Mouse (Mus musculus) hindbrain, embryonic 13.5 days (tissue): ENCODE results near the gene Ap3b1. TPM values are rescaled to one million over a fixed set of nuclear protein-coding genes. Genes with fewer than 3 reads are reported as not detected.

Experiments
- ATAC-seq: fragments of 200-750 bp; cut with Nextera tagmentation; 2 replicates; pipeline ENCODE4 v1.8.0; 2017; ENCODE audit warnings: moderate TSS enrichment; ENCODE audit not compliant: low FRiP score
- H3K27ac ChIP-seq: fragments of 300-500 bp; sonication (generic); 2 replicates; pipeline ENCODE4 v1.5.1; 2015; ENCODE audit warnings: inconsistent platforms, mild to moderate bottlenecking, moderate library complexity
- H3K27me3 ChIP-seq: fragments of 300-500 bp; sonication (generic); 2 replicates; pipeline ENCODE4 v1.6.1; 2015; ENCODE audit warnings: mild to moderate bottlenecking, inconsistent platforms
- H3K36me3 ChIP-seq: fragments of 300-500 bp; sonication (generic); 2 replicates; pipeline ENCODE4 v1.6.1; 2015; ENCODE audit warnings: mild to moderate bottlenecking, inconsistent platforms
- H3K4me1 ChIP-seq: fragments of 300-500 bp; sonication (generic); replicated peaks from 2 replicates; pipeline ENCODE4 v1.6.1; 2015; ENCODE audit warnings: inconsistent platforms
- H3K4me2 ChIP-seq: fragments of 300-500 bp; sonication (generic); 2 replicates; pipeline ENCODE4 v1.6.1; 2015; ENCODE audit warnings: inconsistent platforms, mild to moderate bottlenecking, moderate library complexity
- H3K4me3 ChIP-seq: fragments of 300-500 bp; sonication (generic); 2 replicates; pipeline ENCODE4 v1.5.1; 2015; ENCODE audit warnings: mild to moderate bottlenecking, inconsistent platforms
- H3K9ac ChIP-seq: fragments of 300-500 bp; sonication (generic); 2 replicates; pipeline ENCODE4 v1.6.1; 2015; ENCODE audit warnings: mild to moderate bottlenecking, inconsistent platforms
- H3K9me3 ChIP-seq: fragments of 300-500 bp; sonication (generic); 2 replicates; pipeline ENCODE4 v1.6.1; 2016; ENCODE audit warnings: inconsistent platforms
- WGBS: fragments of 180-500 bp; shearing (Covaris S2); methylation state at CpG from one replicate; pipeline ENCODE4 v1.1.7; 2015; 5-methylcytosine and 5-hydroxymethylcytosine counted together
- microRNA-seq: library from miRNA; unstranded; fragments of <30 nt; microRNA quantifications from one replicate; pipeline ENCODE4, GENCODE M21; 2016
- polyA plus RNA-seq: library from polyadenylated mRNA; unstranded; fragments of >200 nt; fragmentation: Nextera tagmentation; extraction: Ambion mirVana; gene quantifications from 2 replicates; pipeline ENCODE4 v1.2.1, GENCODE M21; 2015

Ap3b1 gene
- polyA plus RNA-seq, 1 experiment from 2014 or later, result 31.6 TPM

DNA sequence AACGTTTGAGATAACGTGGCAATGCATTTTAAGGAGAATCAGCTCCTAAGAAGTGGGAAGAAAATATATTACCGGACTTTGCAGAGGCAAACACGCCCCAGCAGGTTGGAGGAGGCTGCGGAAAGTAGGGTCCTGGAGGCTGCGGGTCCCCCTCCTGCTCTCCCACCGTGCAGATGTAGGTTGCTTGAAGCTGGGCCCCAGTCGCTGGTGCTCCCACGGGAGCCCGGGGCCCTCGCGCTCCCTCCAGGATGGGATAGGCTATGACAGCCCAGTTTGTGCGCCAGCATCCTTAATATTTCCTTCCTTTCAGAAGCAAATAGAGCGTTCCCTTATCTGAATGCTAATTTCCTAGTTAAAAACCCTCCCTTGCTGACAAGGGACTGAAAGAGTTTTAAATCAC lies 236.5 kb downstream of the Ap3b1 start:
- Histone ChIP-seq H3K9me3 (no peaks in the 10 kb centered on the region), H3K4me1 (peaks cover 17% of the 10 kb centered on the region), H3K27me3 (peaks cover 97% of the 10 kb centered on the region), H3K4me3 (peak overlapping the region; percentile 26; the same call in 1 of the 2 replicates), H3K9ac (no peak overlapping the region), H3K4me2 (peak overlapping the region; percentile 52; the same call in 1 of the 2 replicates), H3K27ac (peak overlapping the region; percentile 71), H3K36me3 (no peaks in the 10 kb centered on the region)
- peak; percentile 76 for ATAC-seq
- WGBS, result 3% methylated on average over 14 of the region's 14 CpGs

DNA sequence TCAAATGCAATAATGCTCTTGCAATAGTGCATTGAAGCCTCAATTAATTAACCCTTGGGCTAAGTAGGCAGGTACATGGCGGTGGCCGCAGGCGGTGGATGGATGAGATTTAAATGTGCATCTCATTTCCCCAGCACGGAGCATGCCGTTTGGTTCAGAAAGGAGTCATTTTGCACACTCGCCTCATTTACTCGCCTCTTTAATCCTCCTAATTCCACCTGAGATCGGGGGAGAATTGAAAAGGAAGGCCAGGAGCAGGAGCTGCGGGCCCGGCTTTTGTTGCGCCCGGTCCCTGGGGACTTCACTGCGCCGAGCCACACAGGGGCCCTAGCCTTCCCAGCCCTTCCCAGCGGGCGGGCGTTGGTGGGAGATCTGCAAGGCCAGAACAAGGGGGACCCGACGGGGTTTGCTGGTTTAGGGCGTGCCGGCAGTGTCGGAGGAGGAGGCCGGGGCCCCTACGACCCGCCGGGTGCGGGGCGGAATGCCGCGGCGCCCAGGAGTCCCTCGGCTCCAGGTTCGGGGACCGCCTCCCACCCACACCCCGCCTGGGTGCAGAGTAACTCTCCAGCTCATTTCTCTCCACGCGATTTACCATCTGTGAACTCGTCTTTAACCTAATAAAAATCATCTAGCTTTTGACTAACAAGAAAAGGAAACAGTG lies 237.1 kb downstream of the Ap3b1 start:
- Histone ChIP-seq H3K4me2 (peak overlapping the region; percentile 52), H3K9me3 (no peaks in the 10 kb centered on the region), H3K4me1 (peaks cover 17% of the 10 kb centered on the region), H3K27ac (peak overlapping the region; percentile 71), H3K9ac (peak overlapping the region; percentile 56), H3K27me3 (peaks cover 97% of the 10 kb centered on the region), H3K36me3 (no peaks in the 10 kb centered on the region), H3K4me3 (peak overlapping the region; percentile 26)
- 1% methylated on average over 38 of the region's 38 CpGs for WGBS
- ATAC-seq, result peak; percentile 66

DNA sequence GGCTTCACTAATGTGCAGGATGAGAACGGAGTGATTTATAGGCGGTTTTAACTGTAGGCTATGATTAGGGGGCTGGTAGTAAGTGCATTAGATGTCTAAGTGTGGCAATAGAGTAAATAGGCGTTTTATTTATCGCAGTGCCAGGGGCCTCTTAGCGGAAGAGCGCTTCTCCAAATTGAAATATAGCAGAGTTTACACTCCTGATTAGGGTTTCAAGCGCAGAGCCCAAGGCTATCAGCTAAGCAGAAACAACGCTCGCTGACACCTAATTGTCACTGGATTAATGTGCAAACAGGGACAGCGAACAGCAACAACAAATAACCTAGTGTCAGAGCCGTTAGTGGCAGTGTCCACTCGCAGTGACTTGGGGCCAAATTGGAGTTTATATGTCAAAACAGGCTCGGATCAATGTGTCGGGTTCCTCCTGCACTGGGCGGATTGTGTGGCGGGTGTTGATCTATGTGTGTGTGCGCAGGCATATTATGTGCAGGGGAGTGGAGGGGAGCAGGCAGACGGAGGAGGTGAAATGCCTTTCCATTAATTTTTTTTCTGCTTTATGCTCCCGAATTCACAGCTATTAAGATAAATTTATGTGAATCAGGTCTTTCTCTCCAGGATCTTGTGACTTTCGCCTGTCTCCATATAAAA lies 237.8 kb downstream of the Ap3b1 start:
- Histone ChIP-seq H3K4me1 (peaks cover 17% of the 10 kb centered on the region), H3K9me3 (no peaks in the 10 kb centered on the region), H3K4me3 (peak overlapping the region; percentile 26), H3K27me3 (peaks cover 97% of the 10 kb centered on the region), H3K4me2 (peak overlapping the region; percentile 52), H3K27ac (peak overlapping the region; percentile 71), H3K36me3 (no peaks in the 10 kb centered on the region), H3K9ac (no peak overlapping the region)
- WGBS, result 9% methylated on average over 20 of the region's 20 CpGs
- 0 out of 2 replicates have a peak, but pooled peaks have one; percentile 56 for ATAC-seq

DNA sequence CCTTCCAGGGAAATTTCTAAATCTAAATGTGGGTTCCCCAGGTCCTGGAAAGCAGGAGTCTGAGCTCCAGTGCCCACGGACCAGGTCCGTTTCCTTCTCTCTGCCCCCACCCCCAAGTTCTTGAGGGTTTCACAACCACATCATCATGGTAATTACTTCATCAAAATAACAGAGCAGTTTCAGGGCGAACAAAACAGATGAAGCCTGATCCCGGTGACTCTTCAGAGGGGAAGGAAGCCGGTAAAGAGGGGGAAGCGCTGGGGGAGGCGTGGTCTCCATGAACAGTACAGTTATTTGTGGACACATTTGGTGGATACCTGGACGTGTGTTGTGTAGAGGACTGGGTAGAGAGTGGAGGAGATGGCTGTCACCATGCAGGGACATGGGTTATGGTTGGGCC lies 241.0 kb downstream of the Ap3b1 start:
- no peak overlapping the region for H3K27ac ChIP-seq
- WGBS, result 45% methylated on average over 8 of the region's 8 CpGs

DNA sequence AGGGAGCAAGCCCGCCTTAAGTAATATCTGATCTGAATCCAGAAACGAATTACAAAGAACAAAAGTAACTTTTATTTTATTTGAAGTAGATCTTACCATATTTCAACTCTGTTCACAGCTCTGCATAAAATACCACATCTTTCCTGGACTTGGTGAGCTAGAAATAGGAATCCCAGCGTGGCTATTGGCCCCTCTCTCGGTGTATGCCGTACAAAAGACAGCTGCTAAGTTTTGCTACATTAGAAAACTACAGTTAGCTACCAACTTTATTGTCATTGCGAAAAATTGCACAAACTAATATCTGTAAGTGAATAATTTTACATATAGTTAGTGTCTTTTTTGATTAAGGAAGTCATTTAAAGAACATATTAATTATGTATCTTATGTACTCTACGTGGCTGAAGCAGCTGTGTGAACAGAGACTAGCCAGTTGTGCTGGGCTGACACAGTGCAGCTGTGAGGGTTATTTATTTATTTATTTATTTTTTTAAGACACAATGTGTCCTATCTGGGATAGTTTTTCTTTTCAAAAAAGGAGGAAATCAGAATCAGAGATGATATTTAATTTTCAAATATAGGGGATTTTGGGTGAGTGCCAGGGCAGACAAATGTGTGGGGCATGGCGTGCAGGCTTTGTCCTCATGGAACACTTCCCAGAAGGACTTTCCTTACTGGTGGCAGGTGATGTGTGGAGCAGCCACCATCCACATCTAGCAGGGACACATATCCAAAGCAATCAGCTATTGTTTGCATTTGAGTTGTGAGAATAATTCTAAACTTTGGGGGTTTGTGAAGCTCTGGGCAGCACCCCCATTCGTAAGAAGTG lies 248.5 kb downstream of the Ap3b1 start:
- H3K27ac ChIP-seq, result no peak overlapping the region
- H3K9me3 ChIP-seq, result no peaks in the 10 kb centered on the region
- no peak overlapping the region for H3K4me2 ChIP-seq
- H3K36me3 ChIP-seq, result no peaks in the 10 kb centered on the region
- no peak for ATAC-seq
- 81% methylated on average over 9 of the region's 9 CpGs for WGBS
- H3K9ac ChIP-seq, result no peak overlapping the region
- peaks cover 18% of the 10 kb centered on the region for H3K4me1 ChIP-seq
- H3K27me3 ChIP-seq, result peaks cover 89% of the 10 kb centered on the region
- H3K4me3 ChIP-seq, result no peak overlapping the region

More for the DNA sequence above, 241.0 kb downstream of the Ap3b1 start:
- Histone ChIP-seq H3K4me3 (no peak overlapping the region), H3K27me3 (peaks cover 97% of the 10 kb centered on the region), H3K36me3 (no peaks in the 10 kb centered on the region), H3K4me1 (peaks cover 17% of the 10 kb centered on the region), H3K9ac (no peak overlapping the region), H3K4me2 (no peak overlapping the region), H3K9me3 (no peaks in the 10 kb centered on the region)
- ATAC-seq, result no peak

DNA sequence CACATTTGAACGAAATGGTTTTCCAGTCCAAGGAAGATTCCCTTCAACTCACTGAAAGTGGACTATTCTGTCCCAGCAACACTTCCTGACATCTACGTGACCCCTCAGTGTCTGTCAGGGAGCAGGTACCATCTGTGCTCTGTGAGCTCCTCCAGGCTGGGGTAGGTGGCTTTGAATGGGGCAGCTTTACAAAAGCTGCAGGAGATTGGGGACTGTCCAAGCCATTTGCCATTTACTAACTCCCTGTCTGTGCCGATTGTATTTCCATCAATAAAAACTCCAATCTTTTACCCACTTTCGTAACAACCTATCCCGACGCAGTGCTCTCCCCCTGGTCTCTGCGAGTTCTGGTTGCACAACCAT lies 249.1 kb downstream of the Ap3b1 start:
- Histone ChIP-seq H3K9ac (no peak overlapping the region), H3K36me3 (no peaks in the 10 kb centered on the region), H3K27me3 (peaks cover 89% of the 10 kb centered on the region), H3K9me3 (no peaks in the 10 kb centered on the region), H3K4me3 (no peak overlapping the region), H3K4me1 (peaks cover 18% of the 10 kb centered on the region), H3K4me2 (no peak overlapping the region), H3K27ac (no peak overlapping the region)
- 47% methylated on average over 7 of the region's 7 CpGs for WGBS
- no peak for ATAC-seq

DNA sequence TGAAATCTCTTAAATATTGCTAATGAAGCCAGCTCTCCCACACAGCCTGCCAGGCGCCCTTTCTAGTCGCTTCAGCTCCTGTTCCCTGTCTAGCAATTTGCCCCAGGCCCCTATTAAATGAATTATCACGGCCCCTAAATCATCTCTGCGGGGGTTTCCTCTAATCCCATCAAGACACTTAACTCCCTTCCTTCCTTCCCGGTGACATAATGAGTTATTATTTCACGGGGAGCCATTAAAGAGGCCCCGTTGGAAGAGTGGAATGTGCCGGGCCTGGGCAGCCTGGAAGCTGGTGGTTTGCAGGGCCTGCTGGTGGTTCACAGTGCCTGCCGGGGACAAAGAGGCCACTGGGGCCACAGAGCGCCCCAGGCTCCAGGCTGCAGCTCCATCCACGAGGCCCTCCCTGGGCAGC lies 249.7 kb downstream of the Ap3b1 start:
- peaks cover 89% of the 10 kb centered on the region for H3K27me3 ChIP-seq
- 7% methylated on average over 11 of the region's 11 CpGs for WGBS
- peaks cover 18% of the 10 kb centered on the region for H3K4me1 ChIP-seq
- peak overlapping the region; percentile 44; the same call in 1 of the 2 replicates for H3K27ac ChIP-seq
- no peaks in the 10 kb centered on the region for H3K9me3 ChIP-seq
- H3K9ac ChIP-seq, result no peak overlapping the region
- H3K4me2 ChIP-seq, result no peak overlapping the region
- no peaks in the 10 kb centered on the region for H3K36me3 ChIP-seq
- ATAC-seq, result peak; percentile 82
- no peak overlapping the region for H3K4me3 ChIP-seq

DNA sequence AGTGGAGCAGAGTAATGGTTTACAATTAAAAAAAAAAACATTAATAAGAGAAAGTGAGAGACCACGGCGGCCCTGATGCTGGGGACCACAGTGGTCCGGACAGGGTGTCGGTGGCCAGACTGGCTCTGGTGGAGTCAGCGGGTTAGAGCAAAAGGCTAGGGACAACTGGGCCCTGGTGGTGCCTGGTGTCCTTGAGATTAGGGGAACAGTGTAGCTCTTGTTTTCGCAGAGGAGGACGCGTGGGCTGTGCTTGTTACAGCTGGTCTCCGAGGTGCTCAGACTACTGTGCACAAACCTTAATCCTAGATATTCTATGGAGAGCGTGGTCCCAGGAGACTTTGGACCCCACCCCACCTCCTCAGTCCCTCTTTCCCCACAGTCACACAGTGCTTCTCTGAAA lies 250.2 kb downstream of the Ap3b1 start:
- Histone ChIP-seq H3K4me2 (no peak overlapping the region), H3K4me3 (no peak overlapping the region), H3K9me3 (no peaks in the 10 kb centered on the region), H3K27ac (peak overlapping the region; percentile 44; the same call in 1 of the 2 replicates), H3K4me1 (peaks cover 18% of the 10 kb centered on the region), H3K36me3 (no peaks in the 10 kb centered on the region), H3K27me3 (peaks cover 89% of the 10 kb centered on the region), H3K9ac (no peak overlapping the region)
- ATAC-seq, result peak; percentile 46; the same call in 1 of the 2 replicates
- WGBS, result 66% methylated on average over 10 of the region's 10 CpGs

Small RNA genes within 50 kb of the gene (microRNA-seq; reads per million reads assigned to microRNA genes)
- gene Gm25109, result not detected

Other genes starting within 250 kb of the Ap3b1 start
- gene Scamp1, start 73.1 kb upstream of the Ap3b1 start, polyA plus RNA-seq, result 134 and 137 TPM in 2 replicates